Mouse (Mus musculus) large intestine, adult 2 months (tissue): Measurements from ENCODE around the gene Olfr297. TPM values are rescaled to one million over a fixed set of nuclear protein-coding genes. Genes with fewer than 3 reads are reported as not detected.

ENCODE experiments used
- DNase-seq: peaks from one replicate; pipeline ENCODE4 v3.0.0-alpha.2; 2012; ENCODE audit warnings: low read depth, low spot score
- WGBS: fragments of 180-500 bp; shearing (Covaris S2); methylation state at CpG from one replicate; pipeline ENCODE4 v1.1.7; 2018; 5-methylcytosine and 5-hydroxymethylcytosine counted together
- polyA plus RNA-seq: library from polyadenylated mRNA; depleted of rRNA; stranded (reverse); fragments of >200 nt; gene quantifications from 2 replicates; pipeline ENCODE4 v1.2.3, GENCODE M21; 2012; rRNA removed

Gene Olfr297
- not detected in 2 replicates for polyA plus RNA-seq

- no peak for DNase-seq
Observed at GRCm38 (mm10) chr7:86519668-86520067, at the start of gene Olfr297. TSS of gene Olfr297 (plus strand) at chr7:86519968.

- no peak for DNase-seq
- WGBS, result 75% methylated on average over 1 of the region's 1 CpGs
Observed at GRCm38 (mm10) chr7:86492384-86492783, 27.4 kb upstream of the Olfr297 start, which contains the start of gene Olfr298. TSS of gene Olfr298 (minus strand) at chr7:86492484.

Other genes with a start within 250 kb of the Olfr297 start
- gene Olfr310, start 242.8 kb upstream of the Olfr297 start, polyA plus RNA-seq, result not detected in 2 replicates
- not detected in 2 replicates for gene Olfr309, start 206.3 kb upstream of the Olfr297 start, polyA plus RNA-seq
- gene Olfr308, start 194.3 kb upstream of the Olfr297 start, polyA plus RNA-seq, result not detected in 2 replicates
- gene Olfr307, start 182.4 kb upstream of the Olfr297 start, polyA plus RNA-seq, result not detected in 2 replicates
- gene Olfr305, start 153.0 kb upstream of the Olfr297 start, polyA plus RNA-seq, result not detected in 2 replicates
- not detected in 2 replicates for gene Olfr304, start 133.3 kb upstream of the Olfr297 start, polyA plus RNA-seq
- not detected in 2 replicates for gene Olfr303, start 122.2 kb upstream of the Olfr297 start, polyA plus RNA-seq
- gene Olfr301, start 116.1 kb upstream of the Olfr297 start, polyA plus RNA-seq, result not detected in 2 replicates
- gene Olfr299, start 60.0 kb upstream of the Olfr297 start, polyA plus RNA-seq, result not detected in 2 replicates
- not detected in 2 replicates for gene Olfr298, start 27.5 kb upstream of the Olfr297 start, polyA plus RNA-seq
- gene Olfr295, start 63.9 kb downstream of the Olfr297 start, polyA plus RNA-seq, result not detected in 2 replicates
- not detected in 2 replicates for gene Olfr294, start 96.7 kb downstream of the Olfr297 start, polyA plus RNA-seq
- gene Olfr293, start 129.1 kb downstream of the Olfr297 start, polyA plus RNA-seq, result not detected in 2 replicates
- not detected in 2 replicates for gene Olfr292, start 168.4 kb downstream of the Olfr297 start, polyA plus RNA-seq